Mouse (Mus musculus) brain, embryonic 14.5 days (tissue): ENCODE results near the gene Syne1.

Source experiments
- CTCF ChIP-seq: fragments of 200-500 bp; IDR thresholded peaks from 2 replicates; pipeline ENCODE4 v1.5.1; 2012; ENCODE audit warnings: inconsistent platforms, mild to moderate bottlenecking, moderate library complexity, borderline replicate concordance; ENCODE audit not compliant: insufficient read depth, insufficient read length; ENCODE audit errors: extremely low read depth
- POLR2A ChIP-seq: fragments of 200-500 bp; IDR thresholded peaks from 2 replicates; pipeline ENCODE4 v1.6.1; 2012; ENCODE audit warnings: mild to moderate bottlenecking, inconsistent platforms, borderline replicate concordance; ENCODE audit not compliant: poor library complexity, insufficient read depth, insufficient read length, severe bottlenecking; ENCODE audit errors: extremely low read depth

- TF ChIP-seq POLR2A (no peak), CTCF (no peak)
Observed at GRCm38 (mm10) chr10:5571332-5571731, 20.1 kb upstream of the Syne1 start.
